Mouse (Mus musculus) heart, embryonic 13.5 days (tissue): ENCODE data around the gene Auh. TPM values are rescaled to one million over a fixed set of nuclear protein-coding genes. Genes with fewer than 3 reads are reported as not detected.
A peak's percentile ranks its signal among the peaks of the same experiment; 100 is the strongest.

Experiments used
- ATAC-seq: fragments of 200-750 bp; cut with Nextera tagmentation; 2 replicates; pipeline ENCODE4 v1.8.0; 2017; ENCODE audit warnings: moderate TSS enrichment; ENCODE audit not compliant: insufficient number of reproducible peaks, low FRiP score, low TSS enrichment; ENCODE audit errors: extremely low read depth
- H3K27ac ChIP-seq: fragments of 300-500 bp; sonication (generic); replicated peaks from 2 replicates; pipeline ENCODE4 v1.5.1; 2015; ENCODE audit warnings: moderate library complexity, mild to moderate bottlenecking, inconsistent platforms
- H3K27me3 ChIP-seq: fragments of 300-500 bp; sonication (generic); replicated peaks from 2 replicates; pipeline ENCODE4 v1.6.1; 2015; ENCODE audit warnings: mild to moderate bottlenecking, inconsistent platforms
- H3K36me3 ChIP-seq: fragments of 300-500 bp; sonication (generic); 2 replicates; pipeline ENCODE4 v1.6.1; 2015; ENCODE audit warnings: mild to moderate bottlenecking, inconsistent platforms
- H3K4me1 ChIP-seq: fragments of 300-500 bp; sonication (generic); 2 replicates; pipeline ENCODE4 v1.6.1; 2015; ENCODE audit warnings: inconsistent platforms
- H3K4me2 ChIP-seq: fragments of 300-500 bp; sonication (generic); 2 replicates; pipeline ENCODE4 v1.6.1; 2015; ENCODE audit warnings: inconsistent platforms, mild to moderate bottlenecking, moderate library complexity
- H3K4me3 ChIP-seq: fragments of 300-500 bp; sonication (generic); 2 replicates; pipeline ENCODE4 v1.5.1; 2015; ENCODE audit warnings: moderate library complexity, mild to moderate bottlenecking, inconsistent platforms
- H3K9ac ChIP-seq: fragments of 300-500 bp; sonication (generic); 2 replicates; pipeline ENCODE4 v1.6.1; 2015; ENCODE audit warnings: inconsistent platforms, mild to moderate bottlenecking, moderate library complexity
- H3K9me3 ChIP-seq: fragments of 300-500 bp; sonication (generic); 2 replicates; pipeline ENCODE4 v1.6.1; 2016; ENCODE audit warnings: inconsistent platforms
- WGBS: fragments of 180-500 bp; shearing (Covaris S2); methylation state at CpG from one replicate; pipeline ENCODE4 v1.1.7; 2015; ENCODE audit warnings: mixed read lengths; 5-methylcytosine and 5-hydroxymethylcytosine counted together
- polyA plus RNA-seq: library from polyadenylated mRNA; unstranded; fragments of >200 nt; fragmentation: Nextera tagmentation; extraction: Ambion mirVana; gene quantifications from 2 replicates; pipeline ENCODE4 v1.2.1, GENCODE M21; 2015

Auh gene
- polyA plus RNA-seq, 1 experiment from 2014 or later: 49.1 TPM

DNA sequence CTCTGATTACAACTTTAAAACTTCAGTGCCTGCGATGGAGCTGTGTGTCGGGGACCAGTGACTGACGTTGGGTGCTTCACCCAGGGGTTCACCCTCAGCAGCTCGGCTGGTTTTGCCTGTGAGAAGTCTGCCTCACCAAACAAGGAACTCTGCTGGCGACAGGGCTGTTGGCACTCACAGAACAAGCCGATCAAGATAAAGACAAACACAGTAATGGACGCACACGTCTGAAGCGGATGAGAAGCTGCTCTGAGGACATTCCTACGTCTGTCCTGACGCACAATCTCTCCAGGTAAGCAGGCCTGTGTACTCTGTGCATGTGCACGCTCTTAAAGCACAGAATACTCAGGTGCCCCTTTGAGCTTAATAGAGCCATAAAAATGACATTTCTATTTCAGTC lies 71.1 kb downstream of the Auh start:
- H3K36me3 ChIP-seq: no peaks in the 10 kb centered on the region
- no peaks in the 10 kb centered on the region for H3K9me3 ChIP-seq
- no peak overlapping the region for H3K27ac ChIP-seq
- no peak overlapping the region for H3K4me2 ChIP-seq
- WGBS: 43% methylated on average over 12 of the region's 12 CpGs
- no peak for ATAC-seq
- peaks cover 32% of the 10 kb centered on the region for H3K4me1 ChIP-seq
- peak overlapping the region; percentile 34; the same call in 1 of the 2 replicates for H3K9ac ChIP-seq
- H3K27me3 ChIP-seq: peaks cover 4% of the 10 kb centered on the region; the same call in 1 of the 2 replicates
- H3K4me3 ChIP-seq: no peak overlapping the region

DNA sequence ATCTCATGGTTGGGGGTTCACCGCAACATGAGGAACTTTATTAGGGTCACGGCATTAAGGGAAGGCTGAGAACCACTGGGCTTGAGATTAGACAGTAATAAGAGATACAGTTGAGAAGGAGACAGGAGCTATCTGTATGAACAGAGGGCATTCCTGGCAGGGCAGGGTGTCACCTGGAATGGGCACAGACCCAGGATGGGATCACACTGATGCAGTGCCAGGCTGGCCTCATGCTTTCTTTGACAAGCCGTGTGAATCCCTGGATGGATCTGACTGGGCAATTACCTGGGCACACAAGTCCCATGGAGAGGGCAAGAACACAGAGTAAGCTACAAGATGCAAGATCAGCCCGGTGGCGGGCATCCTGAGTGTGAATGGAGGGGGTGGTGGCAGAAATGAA lies 71.7 kb downstream of the Auh start:
- Histone ChIP-seq H3K27ac (no peak overlapping the region), H3K4me1 (peaks cover 32% of the 10 kb centered on the region), H3K4me3 (no peak overlapping the region), H3K4me2 (no peak overlapping the region), H3K9me3 (no peaks in the 10 kb centered on the region), H3K27me3 (peaks cover under 1% of the 10 kb centered on the region; the same call in 1 of the 2 replicates), H3K36me3 (0 out of 2 replicates have a peak, but pooled peaks cover 2% of the 10 kb centered on the region), H3K9ac (0 out of 2 replicates have a peak overlapping the region, but pooled peaks have one; percentile 34)
- ATAC-seq: no peak
- WGBS: 89% methylated on average over 5 of the region's 5 CpGs

- no peaks in the 10 kb centered on the region for H3K9me3 ChIP-seq
- H3K9ac ChIP-seq: no peak overlapping the region
- WGBS: 91% methylated on average over 1 of the region's 1 CpGs
- no peak for ATAC-seq
- H3K27ac ChIP-seq: no peak overlapping the region
- peaks cover 13% of the 10 kb centered on the region for H3K4me1 ChIP-seq
- H3K4me2 ChIP-seq: no peak overlapping the region
- no peak overlapping the region for H3K4me3 ChIP-seq
- H3K27me3 ChIP-seq: no peaks in the 10 kb centered on the region
- H3K36me3 ChIP-seq: 0 out of 2 replicates have a peak, but pooled peaks cover 2% of the 10 kb centered on the region
Observed at GRCm38 (mm10) chr13:52853536-52853935, 75.9 kb downstream of the Auh start.

DNA sequence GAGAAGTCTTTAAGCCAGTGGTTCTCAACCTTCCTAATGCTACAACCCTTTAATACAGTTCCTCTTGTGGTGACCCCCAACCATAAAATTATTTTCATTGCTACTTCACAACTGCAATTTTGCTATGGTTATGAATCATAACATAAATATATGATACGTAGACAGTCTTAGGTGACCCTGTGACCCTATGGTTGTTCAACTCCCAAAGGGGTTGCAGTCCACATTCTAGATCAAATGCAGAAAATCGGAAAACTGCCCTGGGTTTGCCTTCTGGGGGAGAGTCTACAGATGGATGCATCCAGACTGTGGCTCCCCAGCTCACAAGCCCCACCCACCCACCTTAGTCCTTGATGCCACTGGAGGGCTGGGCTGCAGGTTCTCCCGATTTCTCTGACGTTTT lies 77.6 kb downstream of the Auh start:
- H3K36me3 ChIP-seq: 0 out of 2 replicates have a peak, but pooled peaks cover 2% of the 10 kb centered on the region
- H3K4me3 ChIP-seq: no peak overlapping the region
- no peak for ATAC-seq
- 85% methylated on average over 4 of the region's 4 CpGs for WGBS
- H3K27ac ChIP-seq: no peak overlapping the region
- no peak overlapping the region for H3K9ac ChIP-seq
- H3K4me1 ChIP-seq: peaks cover 14% of the 10 kb centered on the region
- H3K27me3 ChIP-seq: no peaks in the 10 kb centered on the region
- H3K9me3 ChIP-seq: no peaks in the 10 kb centered on the region
- no peak overlapping the region for H3K4me2 ChIP-seq

DNA sequence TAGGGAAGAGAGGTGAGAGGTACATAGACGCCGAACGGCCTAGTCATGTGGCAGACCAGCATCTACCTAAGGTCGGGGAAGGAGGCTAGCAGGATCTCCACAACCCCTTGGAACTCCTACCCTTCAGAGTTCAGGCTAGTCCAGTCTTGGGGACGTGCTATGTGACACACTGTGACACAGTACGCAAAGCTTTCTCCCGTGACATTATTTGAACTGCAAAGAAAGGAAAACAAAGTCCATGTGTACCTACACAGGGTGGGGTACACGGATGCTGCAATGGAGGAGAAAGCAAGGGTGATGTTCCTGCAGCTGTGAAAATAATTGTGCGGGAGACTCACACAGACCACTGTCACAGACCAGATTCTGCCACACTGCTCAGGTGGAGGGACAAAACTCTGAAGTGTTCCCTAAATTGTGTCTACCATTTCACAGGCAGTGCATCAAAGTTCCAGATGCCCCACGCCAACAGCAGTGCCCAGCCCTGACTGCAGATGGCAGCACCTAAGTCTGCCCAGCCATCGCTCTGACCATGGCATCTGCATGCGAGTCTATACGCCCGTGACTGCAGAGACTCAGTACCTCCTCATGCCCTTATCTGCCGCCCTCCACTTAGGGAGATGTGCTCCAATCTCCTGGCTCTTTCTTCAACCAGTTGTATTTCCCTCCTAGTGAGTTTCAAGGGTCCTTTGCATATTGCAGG lies 79.3 kb downstream of the Auh start:
- Histone ChIP-seq H3K36me3 (0 out of 2 replicates have a peak, but pooled peaks cover 2% of the 10 kb centered on the region), H3K27me3 (no peaks in the 10 kb centered on the region), H3K9ac (no peak overlapping the region), H3K4me2 (no peak overlapping the region), H3K9me3 (no peaks in the 10 kb centered on the region), H3K27ac (no peak overlapping the region), H3K4me3 (no peak overlapping the region), H3K4me1 (peaks cover 22% of the 10 kb centered on the region)
- ATAC-seq: no peak
- WGBS: 80% methylated on average over 15 of the region's 15 CpGs

GRCm38 (mm10) chr13:52849394-52849801 lies 80.1 kb downstream of the Auh start:
- 80% methylated on average over 9 of the region's 9 CpGs for WGBS
- Histone ChIP-seq H3K4me3 (no peak overlapping the region), H3K4me1 (peaks cover 30% of the 10 kb centered on the region), H3K36me3 (0 out of 2 replicates have a peak, but pooled peaks cover 2% of the 10 kb centered on the region), H3K9me3 (no peaks in the 10 kb centered on the region), H3K4me2 (no peak overlapping the region), H3K27ac (no peak overlapping the region), H3K9ac (no peak overlapping the region), H3K27me3 (no peaks in the 10 kb centered on the region)
- ATAC-seq: no peak

- WGBS: 50% methylated on average over 8 of the region's 8 CpGs
- no peak for ATAC-seq
- Histone ChIP-seq H3K27me3 (no peaks in the 10 kb centered on the region), H3K9ac (peak overlapping the region; percentile 50; the same call in 1 of the 2 replicates), H3K27ac (no peak overlapping the region), H3K4me3 (no peak overlapping the region), H3K36me3 (no peaks in the 10 kb centered on the region), H3K4me2 (no peak overlapping the region), H3K9me3 (no peaks in the 10 kb centered on the region), H3K4me1 (peaks cover 41% of the 10 kb centered on the region)
Observed at GRCm38 (mm10) chr13:52847481-52847880, 82.0 kb downstream of the Auh start.

DNA sequence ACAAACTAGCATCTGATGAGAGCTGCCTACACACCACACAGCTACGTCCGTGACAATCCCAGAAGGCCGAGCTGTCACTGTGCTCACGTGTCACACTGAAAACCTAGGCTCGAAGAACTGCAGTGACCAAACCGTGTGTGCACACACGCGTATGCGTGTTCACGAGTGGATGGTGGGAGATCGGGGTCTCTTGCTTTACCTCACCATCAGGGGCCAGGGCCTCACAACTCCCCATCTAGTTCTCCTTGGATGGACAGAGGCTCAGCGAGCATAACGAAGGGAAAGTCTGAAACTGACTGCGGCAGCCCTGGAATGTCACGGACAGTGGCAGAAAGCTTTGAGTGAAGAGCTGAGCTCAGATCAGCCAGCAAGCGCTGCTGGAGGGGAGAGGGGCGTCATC lies 82.4 kb downstream of the Auh start:
- no peaks in the 10 kb centered on the region for H3K9me3 ChIP-seq
- H3K9ac ChIP-seq: peak overlapping the region; percentile 50; the same call in 1 of the 2 replicates
- ATAC-seq: no peak
- H3K27ac ChIP-seq: no peak overlapping the region
- WGBS: 68% methylated on average over 17 of the region's 17 CpGs
- H3K4me3 ChIP-seq: no peak overlapping the region
- no peaks in the 10 kb centered on the region for H3K27me3 ChIP-seq
- no peak overlapping the region for H3K4me2 ChIP-seq
- no peaks in the 10 kb centered on the region for H3K36me3 ChIP-seq
- peaks cover 41% of the 10 kb centered on the region for H3K4me1 ChIP-seq

GRCm38 (mm10) chr13:52845618-52846017 lies 83.9 kb downstream of the Auh start:
- Histone ChIP-seq H3K9me3 (no peaks in the 10 kb centered on the region), H3K4me1 (peaks cover 35% of the 10 kb centered on the region)
- WGBS: 80% methylated on average over 4 of the region's 4 CpGs

DNA sequence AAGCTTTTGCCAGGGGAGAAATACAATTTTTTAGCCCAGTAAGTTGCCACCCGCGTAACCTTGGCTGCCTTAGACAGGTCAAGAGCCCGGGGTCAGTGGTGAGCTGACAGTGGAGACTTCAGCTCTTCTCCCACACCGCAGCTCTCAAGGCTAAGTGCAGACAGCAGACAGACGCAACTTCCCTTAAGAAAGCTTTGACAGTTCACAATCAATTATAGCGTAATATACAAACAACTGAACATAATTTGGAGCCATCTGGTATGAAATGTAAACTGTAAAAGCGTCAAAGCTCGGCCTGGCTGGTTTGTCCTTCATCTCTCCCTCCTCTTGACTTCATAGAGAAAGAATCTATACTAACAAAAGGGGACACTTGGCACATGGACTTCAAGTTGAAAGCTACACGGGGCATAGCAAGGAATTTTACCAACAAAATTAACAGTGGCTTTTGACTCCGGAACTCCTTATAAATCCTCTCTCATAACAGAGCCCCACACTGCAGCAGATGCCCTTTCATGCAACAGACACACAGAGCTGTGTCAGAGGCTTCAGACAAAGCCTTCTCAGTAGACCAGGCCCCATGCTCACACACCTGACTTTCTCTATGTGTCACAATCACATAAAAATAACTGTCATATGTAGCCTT lies 85.8 kb downstream of the Auh start:
- 0 out of 2 replicates have a peak overlapping the region, but pooled peaks have one; percentile 24 for H3K9ac ChIP-seq
- peaks cover 20% of the 10 kb centered on the region for H3K36me3 ChIP-seq
- no peak for ATAC-seq
- 50% methylated on average over 10 of the region's 10 CpGs for WGBS
- H3K4me2 ChIP-seq: no peak overlapping the region
- H3K4me1 ChIP-seq: peaks cover 35% of the 10 kb centered on the region
- no peaks in the 10 kb centered on the region for H3K27me3 ChIP-seq
- no peaks in the 10 kb centered on the region for H3K9me3 ChIP-seq
- H3K27ac ChIP-seq: no peak overlapping the region
- H3K4me3 ChIP-seq: no peak overlapping the region

More at GRCm38 (mm10) chr13:52845618-52846017, 83.9 kb downstream of the Auh start:
- ATAC-seq: no peak
- no peaks in the 10 kb centered on the region for H3K27me3 ChIP-seq
- peaks cover 1% of the 10 kb centered on the region; the same call in 1 of the 2 replicates for H3K36me3 ChIP-seq
- no peak overlapping the region for H3K4me3 ChIP-seq
- no peak overlapping the region for H3K9ac ChIP-seq
- no peak overlapping the region for H3K4me2 ChIP-seq
- H3K27ac ChIP-seq: no peak overlapping the region

DNA sequence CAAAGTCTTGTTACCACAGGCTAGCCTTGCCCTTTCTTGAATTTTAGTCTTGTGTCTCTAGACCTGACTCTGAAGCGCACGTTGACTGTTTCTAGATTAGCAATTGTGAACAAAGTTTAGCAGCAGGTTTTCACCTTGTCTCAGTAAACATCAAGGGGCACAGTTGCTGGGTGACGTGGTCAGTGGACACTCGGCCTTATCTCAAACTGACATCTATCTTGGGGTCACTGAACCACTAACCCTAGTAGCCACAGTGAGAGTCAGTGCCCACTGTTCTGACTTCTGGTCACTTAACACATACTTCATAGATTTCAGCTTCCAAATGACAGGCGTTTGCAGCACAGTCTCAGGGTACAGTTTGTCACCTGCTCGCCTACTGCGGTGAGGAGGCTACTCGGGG lies 93.2 kb downstream of the Auh start:
- Histone ChIP-seq H3K36me3 (peaks cover 62% of the 10 kb centered on the region), H3K27me3 (no peaks in the 10 kb centered on the region), H3K9ac (no peak overlapping the region), H3K4me2 (no peak overlapping the region), H3K4me3 (no peak overlapping the region), H3K9me3 (0 out of 2 replicates have a peak, but pooled peaks cover 2% of the 10 kb centered on the region), H3K27ac (no peak overlapping the region), H3K4me1 (peaks cover 13% of the 10 kb centered on the region)
- 85% methylated on average over 8 of the region's 8 CpGs for WGBS
- ATAC-seq: no peak
